Mouse (Mus musculus) CH12.LX (cell line): ENCODE results near the gene Aebp2. TPM values are rescaled to one million over a fixed set of nuclear protein-coding genes. Genes with fewer than 3 reads are reported as not detected.

ENCODE experiments used
- DNase-seq: peaks from one replicate; pipeline ENCODE4 v3.0.0-alpha.2; 2013; ENCODE audit errors: extremely low read depth
- H3K27ac ChIP-seq: 2 replicates; pipeline ENCODE4 v1.5.1; 2012; ENCODE audit warnings: low read depth, mild to moderate bottlenecking, control low read depth, moderate library complexity; ENCODE audit not compliant: insufficient read depth
- H3K27me3 ChIP-seq: replicated peaks from 2 replicates; pipeline ENCODE3; 2012; ENCODE audit warnings: inconsistent platforms
- H3K36me3 ChIP-seq, 2 experiments: replicated peaks in 1 of 2; 2 replicates each; pipeline versions ENCODE3 to v1.6.1; 2012; ENCODE audit warnings: inconsistent platforms in 1 of 2, low read length in 1 of 2, mild to moderate bottlenecking in 1 of 2, mixed read lengths in 1 of 2, moderate library complexity in 1 of 2; ENCODE audit not compliant: control insufficient read depth in 1 of 2, insufficient read depth in 1 of 2
- H3K4me1 ChIP-seq, 2 experiments: 2 replicates each; pipeline ENCODE4 v1.6.1; 2012; ENCODE audit warnings: inconsistent platforms in 1 of 2, moderate library complexity in 1 of 2; ENCODE audit not compliant: insufficient read depth in 2 of 2, control insufficient read depth in 1 of 2
- H3K4me2 ChIP-seq: 2 replicates; pipeline ENCODE4 v1.6.1; 2012; ENCODE audit warnings: low read depth, mild to moderate bottlenecking, control low read depth; ENCODE audit not compliant: poor library complexity, insufficient read depth, severe bottlenecking
- H3K4me3 ChIP-seq, 3 experiments: fragments of 150-350 bp in 1 of 3; sonication (generic) in 1 of 3; replicated peaks in 1 of 3; 2 replicates each; pipeline versions ENCODE3 to v1.5.1; 2011 to 2012; ENCODE audit warnings: low read depth in 2 of 3, low read length in 2 of 3, mild to moderate bottlenecking in 2 of 3, moderate library complexity in 2 of 3, control low read depth in 1 of 3, improper control_type of control experiment in 1 of 3, inconsistent platforms in 1 of 3, mixed read lengths in 1 of 3; ENCODE audit not compliant: poor library complexity in 1 of 3
- H3K79me2 ChIP-seq: replicated peaks from 2 replicates; pipeline ENCODE4 v1.6.1; 2012; ENCODE audit warnings: mild to moderate bottlenecking, moderate library complexity; ENCODE audit not compliant: control insufficient read depth, poor library complexity, insufficient read depth, severe bottlenecking; ENCODE audit errors: extremely low read depth
- H3K9ac ChIP-seq: 2 replicates; pipeline ENCODE4 v1.6.1; 2012; ENCODE audit warnings: low read depth, mild to moderate bottlenecking, control low read depth, moderate library complexity; ENCODE audit not compliant: insufficient read depth
- H3K9me3 ChIP-seq: replicated peaks from 2 replicates; pipeline ENCODE3; 2012; ENCODE audit warnings: low read length, inconsistent platforms, mixed read lengths
- BHLHE40 ChIP-seq: IDR thresholded peaks from 2 replicates; pipeline ENCODE4 v1.6.1; 2011; ENCODE audit warnings: mild to moderate bottlenecking, low read depth, low read length, improper control_type of control experiment
- CTCF ChIP-seq, 2 experiments: IDR thresholded peaks in 1 of 2; conservative IDR thresholded peaks in 1 of 2; 2 replicates each; pipeline ENCODE4 v1.5.1; 2011 to 2012; ENCODE audit warnings: low read depth in 2 of 2, low read length in 2 of 2, improper control_type of control experiment in 1 of 2, inconsistent platforms in 1 of 2, mild to moderate bottlenecking in 1 of 2, moderate library complexity in 1 of 2
- E2F4 ChIP-seq: IDR thresholded peaks from 2 replicates; pipeline ENCODE4 v1.6.1; 2011; ENCODE audit warnings: low read depth, low read length, improper control_type of control experiment; ENCODE audit not compliant: insufficient replicate concordance
- JUN ChIP-seq: IDR thresholded peaks from 2 replicates; pipeline ENCODE4 v1.6.1; 2011; ENCODE audit warnings: low read depth, mild to moderate bottlenecking, low read length, improper control_type of control experiment, moderate library complexity; ENCODE audit not compliant: insufficient read depth
- MAX ChIP-seq: IDR thresholded peaks from 2 replicates; pipeline ENCODE4 v1.6.1; 2011; ENCODE audit warnings: low read length, improper control_type of control experiment
- MEF2A ChIP-seq: IDR thresholded peaks from 2 replicates; pipeline ENCODE4 v1.6.1; 2014; ENCODE audit warnings: low read depth, mild to moderate bottlenecking, inconsistent platforms, low read length, improper control_type of control experiment, borderline replicate concordance
- MXI1 ChIP-seq: IDR thresholded peaks from 2 replicates; pipeline ENCODE4 v1.6.1; 2011; ENCODE audit warnings: mild to moderate bottlenecking, low read depth, low read length, improper control_type of control experiment
- NRF1 ChIP-seq: IDR thresholded peaks from 2 replicates; pipeline ENCODE4 v1.6.1; 2014; ENCODE audit warnings: low read depth, mild to moderate bottlenecking, inconsistent platforms, low read length, improper control_type of control experiment, moderate library complexity
- RAD21 ChIP-seq: IDR thresholded peaks from 2 replicates; pipeline ENCODE4 v1.6.1; 2011; ENCODE audit warnings: low read depth, mild to moderate bottlenecking, low read length, improper control_type of control experiment, moderate library complexity
- RCOR1 ChIP-seq: conservative IDR thresholded peaks from 2 replicates; pipeline ENCODE4 v1.6.1; 2012; ENCODE audit warnings: low read depth, mild to moderate bottlenecking, inconsistent platforms, low read length, improper control_type of control experiment
- SIN3A ChIP-seq: IDR thresholded peaks from 2 replicates; pipeline ENCODE4 v1.6.1; 2012; ENCODE audit warnings: low read length, improper control_type of control experiment, inconsistent platforms
- TCF12 ChIP-seq: IDR thresholded peaks from 2 replicates; pipeline ENCODE4 v1.6.1; 2014; ENCODE audit warnings: low read depth, mild to moderate bottlenecking, inconsistent platforms, low read length, improper control_type of control experiment
- UBTF ChIP-seq: IDR thresholded peaks from 2 replicates; pipeline ENCODE4 v1.6.1; 2012; ENCODE audit warnings: low read depth, mild to moderate bottlenecking, inconsistent platforms, low read length, improper control_type of control experiment, moderate library complexity
- ZNF384 ChIP-seq: IDR thresholded peaks from 2 replicates; pipeline ENCODE4 v1.6.1; 2012; ENCODE audit warnings: low read depth, low read length, improper control_type of control experiment, inconsistent platforms
- dilution Hi-C: fragments of 300-500 bp; cut with MboI; formaldehyde crosslinking; loops from 2 replicates; pipeline ENCODE4 v1.14.3; 2020; ENCODE audit warnings: low sequenced_read_pairs; ENCODE audit not compliant: extremely low pct_unique_long_range_greater_than_20kb, extremely low pct_ligation_motif_present
- in situ Hi-C: fragments of 300-500 bp; cut with MboI; formaldehyde crosslinking; loops from 3 replicates; pipeline ENCODE4 v1.14.3; 2019; ENCODE audit warnings: low sequenced_read_pairs, low pct_ligation_motif_present, low pct_unique_long_range_greater_than_20kb, mixed read lengths
- polyA plus RNA-seq: library from polyadenylated mRNA; unstranded; fragments of >175 nt; gene quantifications from 2 replicates; pipeline ENCODE4 v1.2.1, GENCODE M21; 2012; ENCODE audit warnings: low read depth; ENCODE audit not compliant: insufficient read length
- total RNA-seq, 2 experiments: library from RNA; depleted of rRNA; stranded (reverse); fragments of 300-350 nt in 1 of 2; fragments of >200 nt in 1 of 2; gene quantifications; 2 replicates each; pipeline ENCODE4 v1.2.3; 2012 to 2014

Gene Aebp2
- total and polyA plus RNA-seq, 3 experiments: 54.4 to 63.3 (median 59.9) TPM

DNA sequence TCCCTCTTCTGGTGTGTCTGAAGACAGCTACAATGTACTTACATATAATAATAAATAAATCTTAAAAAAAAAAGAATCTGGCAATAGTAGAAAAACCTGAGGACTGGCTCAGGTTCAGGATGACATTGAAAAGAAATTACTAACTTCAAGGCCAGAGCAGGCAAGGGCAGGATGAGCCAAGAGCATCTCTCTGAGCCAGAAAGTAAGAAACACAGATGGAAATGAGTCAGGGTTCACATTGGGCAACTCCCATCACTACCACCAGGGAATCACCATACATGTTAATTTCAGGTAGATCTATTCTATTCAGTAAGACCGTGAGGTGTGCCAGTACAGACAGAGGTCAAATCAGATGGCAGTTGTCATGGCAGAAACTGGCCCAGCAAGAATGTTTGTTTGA, 76.1 kb downstream of the Aebp2 start:
- Histone ChIP-seq H3K4me3 (no peak overlapping the region), H3K4me2 (no peak overlapping the region)
- dilution Hi-C loops: no loop called here
- DNase-seq: no peak
- no peak for TF ChIP-seq E2F4
- TF ChIP-seq TCF12: no peak
- TF ChIP-seq MEF2A: no peak
- TF ChIP-seq MAX: no peak
- TF ChIP-seq NRF1: no peak
- TF ChIP-seq JUN: no peak
- TF ChIP-seq ZNF384: no peak
- TF ChIP-seq RAD21: no peak
- TF ChIP-seq, all 38 proteins: peak for 0
- no peaks in the 10 kb centered on the region for H3K27me3 ChIP-seq
- peaks cover 4% of the 10 kb centered on the region for H3K9me3 ChIP-seq
- no peak overlapping the region for H3K27ac ChIP-seq
- H3K4me1 ChIP-seq: no peaks in the 10 kb centered on the region
- H3K36me3 ChIP-seq: no peaks in the 10 kb centered on the region
- H3K9ac ChIP-seq: no peak overlapping the region
- in situ Hi-C loops: no loop called here
- no peaks in the 10 kb centered on the region for H3K79me2 ChIP-seq

- dilution Hi-C loops (no loop called here), in situ Hi-C loops (no loop called here)
- TF ChIP-seq E2F4 (no peak), NRF1 (no peak), CTCF (conservative IDR thresholded peaks at IDR 0.05 in 1 of 2, IDR thresholded peaks at IDR 0.05 in 1 of 2; ENCODE audit: low read depth in 2 of 2, low read length in 2 of 2) (no peak), MAX (no peak), BHLHE40 (no peak), RCOR1 (no peak), MXI1 (no peak), UBTF (no peak), SIN3A (no peak)
These were observed 78.8 kb downstream of the Aebp2 start for GRCm38 (mm10) chr6:140701259-140701658.

More at GRCm38 (mm10) chr6:140701259-140701658, 78.8 kb downstream of the Aebp2 start:
- no peak for DNase-seq
- Histone ChIP-seq H3K9ac (no peak overlapping the region), H3K79me2 (no peaks in the 10 kb centered on the region), H3K27me3 (no peaks in the 10 kb centered on the region), H3K4me2 (no peak overlapping the region), H3K4me1 (no peaks in the 10 kb centered on the region), H3K4me3 (no peak overlapping the region), H3K27ac (no peak overlapping the region), H3K9me3 (peaks cover 8% of the 10 kb centered on the region), H3K36me3 (no peaks in the 10 kb centered on the region)
